Mouse (Mus musculus): ENCODE measurements at regions not wholly inside any gene's neighbourhood (a gene's known extent, or its start where the extent isn't known, plus 50 kb on each side); places are given as distances from the start of the nearest gene placed in this dataset.

GRCm38 (mm10) chr1:83727938-83728337 lies 319.9 kb upstream of the Sphkap start:
- no peak for DNase-seq

GRCm38 (mm10) chr1:83727215-83727614 lies 319.2 kb upstream of the Sphkap start:
- peak; percentile 13 to 72 for DNase-seq

- DNase-seq: peak in 1 of 2 experiments; percentile 7
Observed at GRCm38 (mm10) chr1:83723096-83723495, 315.1 kb upstream of the Sphkap start.

- DNase-seq: no peak
Observed at GRCm38 (mm10) chr1:83720166-83720565, 312.2 kb upstream of the Sphkap start.

GRCm38 (mm10) chr1:83717056-83717455 lies 309.1 kb upstream of the Sphkap start:
- peak; percentile 10 to 61 for DNase-seq

- no peak for DNase-seq
Observed at GRCm38 (mm10) chr1:83701696-83702404, 293.9 kb upstream of the Sphkap start.

- DNase-seq: no peak
Observed at GRCm38 (mm10) chr1:83697422-83697821, 289.4 kb upstream of the Sphkap start.

GRCm38 (mm10) chr1:83685221-83685620 lies 277.2 kb upstream of the Sphkap start:
- no peak for DNase-seq

GRCm38 (mm10) chr1:83665326-83665725 lies 257.3 kb upstream of the Sphkap start:
- no peak for DNase-seq

GRCm38 (mm10) chr1:83661808-83662802 lies 254.1 kb upstream of the Sphkap start:
- no peak for DNase-seq

- DNase-seq: no peak
Observed at GRCm38 (mm10) chr1:83653661-83654060, 245.7 kb upstream of the Sphkap start.

- DNase-seq: no peak
Observed at GRCm38 (mm10) chr1:83645606-83646005, 237.6 kb upstream of the Sphkap start.

GRCm38 (mm10) chr1:83642656-83643055 lies 234.7 kb upstream of the Sphkap start:
- DNase-seq: no peak

- DNase-seq: no peak
Observed at GRCm38 (mm10) chr1:83636051-83636450, 228.1 kb upstream of the Sphkap start.

- DNase-seq: peak in 1 of 2 experiments; percentile 1
Observed at GRCm38 (mm10) chr1:83631798-83632197, 223.8 kb upstream of the Sphkap start.

GRCm38 (mm10) chr1:83631394-83631793 lies 223.4 kb upstream of the Sphkap start:
- DNase-seq: no peak

- DNase-seq: no peak
Observed at GRCm38 (mm10) chr1:83587258-83587657, 179.3 kb upstream of the Sphkap start.

- DNase-seq: no peak
Observed at GRCm38 (mm10) chr1:83583041-83583440, 175.0 kb upstream of the Sphkap start.

- DNase-seq: no peak
Observed at GRCm38 (mm10) chr1:83569991-83570390, 162.0 kb upstream of the Sphkap start.

GRCm38 (mm10) chr1:83568746-83569145 lies 160.7 kb upstream of the Sphkap start:
- no peak for DNase-seq

- DNase-seq: no peak
Observed at GRCm38 (mm10) chr1:83551617-83552016, 143.6 kb upstream of the Sphkap start.

- no peak for DNase-seq
Observed at GRCm38 (mm10) chr1:83535461-83535860, 127.5 kb upstream of the Sphkap start.

- no peak for DNase-seq
Observed at GRCm38 (mm10) chr1:83527803-83528202, 119.8 kb upstream of the Sphkap start.
